Comparison of ENCODE assay signal across 11 mouse cellular contexts in genomic region chr16:30034001-30034400, GRCm38 (mm10). TPM values are rescaled to one million over a fixed set of nuclear protein-coding genes. Genes with fewer than 3 reads are reported as not detected.
DNase-seq lines count a peak whose midpoint lies in the region; ATAC-seq and TF ChIP-seq lines count a peak whose summit lies in the region.
"Had no signal": no experiment of that assay in that cellular context is flagged by ENCODE, and none has a peak within 500 bp of the region (broad histone marks: within the 10 kb centered on the region; RNA-seq: fewer than 3 reads in every experiment).

No protein-coding gene starts in this region.

- WGBS in kidney, embryonic 14.5 days = 21% methylated on average over 4 of the region's 4 CpGs
- WGBS in kidney, postnatal 0 days = 23% methylated on average over 4 of the region's 4 CpGs

- H3K9me3 ChIP-seq in kidney, embryonic 14.5 days (ENCODE audit: control insufficient read depth, low read length) = no peaks in the 10 kb centered on the region
- no peaks in the 10 kb centered on the region for H3K9me3 ChIP-seq in kidney, postnatal 0 days (replicated peaks; ENCODE audit: low read length)
- H3K9me3 ChIP-seq: heart, embryonic 15.5 days; limb, embryonic 15.5 days had no signal

- peaks cover 6% of the 10 kb centered on the region; the same call in 1 of the 2 replicates for H3K27me3 ChIP-seq in kidney, embryonic 14.5 days (ENCODE audit: control insufficient read depth, insufficient read depth, low read length)
- 0 out of 2 replicates have a peak, but pooled peaks cover 4% of the 10 kb centered on the region for H3K27me3 ChIP-seq in kidney, postnatal 0 days (ENCODE audit: insufficient read depth, low read length)
- H3K27me3 ChIP-seq: limb, embryonic 15.5 days had no signal

- H3K4me1 ChIP-seq in kidney, embryonic 14.5 days (ENCODE audit: control insufficient read depth, insufficient read depth, low read length) = peaks cover 28% of the 10 kb centered on the region
- peaks cover 21% of the 10 kb centered on the region for H3K4me1 ChIP-seq in kidney, postnatal 0 days (replicated peaks; ENCODE audit: insufficient read depth, low read length)

- DNase-seq in kidney, adult 11 months = no peak
- peak; percentile 75 for DNase-seq in 3134 (ENCODE audit: extremely low read depth, insufficient read length, low spot score)
- DNase-seq in NIH3T3 (ENCODE audit: low read depth) = peak; percentile 46
- peak; percentile 82 for DNase-seq in kidney, postnatal 0 days (ENCODE audit: low spot score)
- no peak for DNase-seq in heart, adult 18-20 months

- H3K27ac ChIP-seq in kidney, embryonic 14.5 days (ENCODE audit: low read depth, low read length) = peak overlapping the region; percentile 30; the same call in 1 of the 2 replicates
- no peak overlapping the region for H3K27ac ChIP-seq in kidney, postnatal 0 days
- H3K27ac ChIP-seq: heart, embryonic 15.5 days; layer of hippocampus, adult 2 months; limb, embryonic 15.5 days had no signal

- peak; percentile 84 for ATAC-seq in kidney, embryonic 14.5 days (ENCODE audit: low FRiP score, low TSS enrichment)
- peak; percentile 63 for ATAC-seq in kidney, postnatal 0 days (replicated peaks; ENCODE audit: low FRiP score, low read depth)
- no peak for ATAC-seq in frontal cortex, adult (ENCODE audit: low TSS enrichment)
- no peak for ATAC-seq in cerebellum, adult (ENCODE audit: insufficient number of reproducible peaks, low FRiP score, low TSS enrichment)

- no peaks in the 10 kb centered on the region for H3K36me3 ChIP-seq in kidney, embryonic 14.5 days (ENCODE audit: control insufficient read depth, insufficient read depth, low read length)
- no peaks in the 10 kb centered on the region for H3K36me3 ChIP-seq in kidney, postnatal 0 days (ENCODE audit: insufficient read depth, low read length)
- H3K36me3 ChIP-seq: heart, embryonic 15.5 days; limb, embryonic 15.5 days had no signal

- no peak overlapping the region for H3K4me3 ChIP-seq in kidney, embryonic 14.5 days (ENCODE audit: low read length)
- H3K4me3 ChIP-seq in kidney, postnatal 0 days (replicated peaks; ENCODE audit: low read depth, low read length) = no peak overlapping the region
- H3K4me3 ChIP-seq: heart, embryonic 15.5 days; layer of hippocampus, adult 2 months; limb, embryonic 15.5 days had no signal

- TF ChIP-seq CTCF in kidney, postnatal 0 days (IDR thresholded peaks at IDR 0.05; ENCODE audit: low read depth) = no peak

- no peak overlapping the region for H3K9ac ChIP-seq in kidney, embryonic 14.5 days (ENCODE audit: low read depth, low read length)
- no peak overlapping the region for H3K9ac ChIP-seq in kidney, postnatal 0 days (ENCODE audit: low read depth, low read length)
- H3K9ac ChIP-seq: heart, embryonic 15.5 days; limb, embryonic 15.5 days had no signal

- no peak overlapping the region for H3K4me2 ChIP-seq in kidney, embryonic 14.5 days (replicated peaks; ENCODE audit: low read depth, low read length)
- H3K4me2 ChIP-seq in kidney, postnatal 0 days (ENCODE audit: low read length) = no peak overlapping the region
- H3K4me2 ChIP-seq: heart, embryonic 15.5 days; limb, embryonic 15.5 days had no signal

RNA-seq across cellular contexts. Expression of gene Hes1, which starts 30.2 kb away (rescaled TPM):
- 68.7 and 82.2 TPM in 2 replicates for polyA plus RNA-seq in kidney, embryonic 14.5 days (2014; fragmentation: Nextera tagmentation; extraction: Ambion mirVana)
- polyA plus RNA-seq in kidney, postnatal 0 days (2015; fragmentation: Nextera tagmentation; extraction: Ambion mirVana) = 87.1 and 102 TPM in 2 replicates
- total RNA-seq in heart, adult 18-20 months (2021) = 10 to 100 TPM; 14.8 to 18.7 TPM

Comparison
In these comparisons a context has a peak if more than half of its experiments do, and no peak if none do; other contexts are left out.
1. DNase-seq: peak in 3134 (single experiment), NIH3T3 (single experiment) and kidney, postnatal 0 days (single experiment); none in kidney, adult 11 months (single experiment) and heart, adult 18-20 months (0 of 2).
2. ATAC-seq: peak in kidney, embryonic 14.5 days (single experiment) and kidney, postnatal 0 days (single experiment); none in frontal cortex, adult (single experiment) and cerebellum, adult (single experiment).